Mouse (Mus musculus) stomach, embryonic 16.5 days (tissue): ENCODE measurements around the gene Rsrc2. TPM values are rescaled to one million over a fixed set of nuclear protein-coding genes. Genes with fewer than 3 reads are reported as not detected.
A peak's percentile ranks its signal among the peaks of the same experiment; 100 is the strongest.
"Not testable (repeated sequence)": the region's sequence is repeated elsewhere in the genome, so short reads cannot be mapped to it uniquely, and the experiment has no call there.

Source experiments
- ATAC-seq: fragments of 200-750 bp; cut with Nextera tagmentation; 2 replicates; pipeline ENCODE4 v1.8.0; 2017; ENCODE audit warnings: moderate number of reproducible peaks, moderate TSS enrichment; ENCODE audit not compliant: insufficient read depth, low FRiP score
- H3K27ac ChIP-seq: fragments of 300-500 bp; sonication (generic); 2 replicates; pipeline ENCODE4 v1.5.1; 2014; ENCODE audit warnings: low read length
- H3K27me3 ChIP-seq: fragments of 300-500 bp; sonication (generic); 2 replicates; pipeline ENCODE4 v1.6.1; 2014; ENCODE audit warnings: low read length, control low read depth, mixed read lengths; ENCODE audit not compliant: control insufficient read depth, insufficient read depth
- H3K36me3 ChIP-seq: fragments of 300-500 bp; sonication (generic); 2 replicates; pipeline ENCODE4 v1.6.1; 2014; ENCODE audit warnings: low read length; ENCODE audit not compliant: control insufficient read depth, insufficient read depth
- H3K4me1 ChIP-seq: fragments of 300-500 bp; sonication (generic); 2 replicates; pipeline ENCODE4 v1.6.1; 2014; ENCODE audit warnings: low read length, control low read depth, mixed read lengths; ENCODE audit not compliant: control insufficient read depth, insufficient read depth
- H3K4me2 ChIP-seq: fragments of 300-500 bp; sonication (generic); 2 replicates; pipeline ENCODE4 v1.6.1; 2014; ENCODE audit warnings: low read depth, low read length, mixed read lengths
- H3K4me3 ChIP-seq: fragments of 300-500 bp; sonication (generic); replicated peaks from 2 replicates; pipeline ENCODE4 v1.5.1; 2014; ENCODE audit warnings: mild to moderate bottlenecking, low read length
- H3K9ac ChIP-seq: fragments of 300-500 bp; sonication (generic); 2 replicates; pipeline ENCODE4 v1.6.1; 2014; ENCODE audit warnings: low read length
- H3K9me3 ChIP-seq: fragments of 300-500 bp; sonication (generic); replicated peaks from 2 replicates; pipeline ENCODE4 v1.6.1; 2016; ENCODE audit warnings: low read length, control low read depth; ENCODE audit not compliant: control insufficient read depth
- WGBS: fragments of 180-500 bp; shearing (Covaris S2); extraction: QIAGEN DNeasy Blood & Tissue Kit; methylation state at CpG from one replicate; pipeline ENCODE4 v1.1.7; 2014; 5-methylcytosine and 5-hydroxymethylcytosine counted together
- polyA plus RNA-seq: library from polyadenylated mRNA; unstranded; fragments of >200 nt; fragmentation: Nextera tagmentation; extraction: Ambion mirVana; gene quantifications from 2 replicates; pipeline ENCODE4 v1.2.1, GENCODE M21; 2015

The Rsrc2 gene
- 105 and 106 TPM in 2 replicates for polyA plus RNA-seq

DNA sequence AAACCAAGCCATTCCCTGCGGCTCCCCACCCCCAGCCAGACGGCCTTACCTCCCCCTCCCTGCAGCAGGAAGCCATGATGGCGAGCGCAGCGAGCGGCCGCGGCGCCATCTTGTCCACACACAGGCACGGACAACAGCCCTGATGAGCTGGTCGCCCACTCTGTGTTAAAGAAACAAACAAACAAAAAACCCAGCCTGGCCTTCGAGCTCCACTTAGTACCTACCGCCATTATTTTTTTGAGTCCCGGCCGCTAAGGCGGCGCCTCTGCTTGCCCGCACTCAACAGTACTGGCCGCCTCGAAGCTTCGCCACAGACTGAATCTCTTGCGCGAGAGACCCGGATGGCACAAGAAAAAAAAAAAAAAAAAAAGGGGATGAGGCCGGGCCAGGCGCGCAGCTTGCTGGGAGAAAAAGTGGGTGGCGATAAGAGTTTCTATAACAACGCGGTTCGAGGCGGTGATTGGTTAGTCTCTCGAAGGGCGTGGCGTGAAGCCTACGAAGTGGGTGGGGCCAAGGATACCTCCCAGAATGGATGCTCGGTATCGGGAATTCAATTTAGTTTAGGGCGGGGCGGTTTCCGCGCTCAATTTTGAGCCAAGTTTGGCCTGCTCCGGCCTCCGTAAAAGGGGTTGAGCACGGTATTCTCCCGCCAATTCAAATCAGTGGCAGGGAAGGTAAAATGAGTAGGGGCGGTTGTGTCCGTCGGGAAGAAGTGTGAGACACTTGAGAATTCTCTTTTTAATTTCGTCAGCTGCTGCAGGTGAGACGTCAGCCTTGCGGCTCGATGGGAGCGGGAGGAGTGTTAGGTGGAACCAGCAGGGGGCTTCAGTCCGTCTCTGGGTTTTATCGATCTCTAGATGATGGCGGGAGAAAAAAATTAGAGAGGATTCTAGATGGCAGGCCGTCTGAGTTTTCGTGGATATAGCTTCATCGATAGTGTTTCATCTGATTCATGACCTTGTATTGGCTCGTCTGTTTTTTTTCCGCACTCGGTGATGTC, at the start of gene Rsrc2, which contains the start of gene Kntc1:
Rsrc2 (minus strand) TSS at position 350 of the 1,000 bp plus-strand sequence.
Kntc1 (plus strand) TSS at position 652 of the 1,000 bp plus-strand sequence.
- ATAC-seq: peak; percentile 98
- under 1% methylated on average over 63 of the region's 63 CpGs for WGBS

DNA sequence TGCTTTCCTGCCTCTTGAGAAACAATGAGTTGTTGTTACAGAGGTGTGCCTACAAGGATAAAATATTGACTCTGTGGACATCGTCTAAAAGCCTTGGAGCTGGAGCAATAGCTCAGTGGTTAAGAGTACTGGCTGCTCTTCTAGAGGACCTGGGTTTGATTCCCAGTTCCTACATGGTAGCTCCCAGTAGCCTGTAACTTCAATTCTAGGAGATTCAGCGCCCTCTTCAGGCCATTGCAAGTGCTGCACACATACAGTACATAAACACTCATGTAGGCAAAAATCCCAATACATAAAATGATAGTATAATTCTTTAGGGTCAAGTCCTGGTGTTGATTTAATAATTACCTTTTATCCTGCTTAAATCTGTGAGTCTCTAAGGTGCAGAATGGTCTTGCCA, 43.9 kb upstream of the Rsrc2 start:
- no peak for ATAC-seq
- Histone ChIP-seq H3K27me3 (no peaks in the 10 kb centered on the region), H3K27ac (no peak overlapping the region), H3K9me3 (no peaks in the 10 kb centered on the region), H3K4me1 (no peaks in the 10 kb centered on the region), H3K9ac (no peak overlapping the region), H3K36me3 (peaks cover 6% of the 10 kb centered on the region; the same call in 1 of the 2 replicates), H3K4me2 (no peak overlapping the region), H3K4me3 (no peak overlapping the region)
- WGBS: 87% methylated on average over 2 of the region's 2 CpGs

More for the DNA sequence above, at the start of gene Rsrc2, which contains the start of gene Kntc1:
- peak within 1 kb of the TSS; percentile 79 for H3K9ac ChIP-seq
- H3K27ac ChIP-seq: peak within 1 kb of the TSS; percentile 100
- H3K4me1 ChIP-seq: peaks cover 21% of the 10 kb centered on the region
- H3K36me3 ChIP-seq: 0 out of 2 replicates have a peak, but pooled peaks cover 9% of the 10 kb centered on the region
- peak within 1 kb of the TSS; percentile 78 for H3K4me2 ChIP-seq
- H3K9me3 ChIP-seq: no peaks in the 10 kb centered on the region
- H3K27me3 ChIP-seq: no peaks in the 10 kb centered on the region
- peak within 1 kb of the TSS; percentile 87 for H3K4me3 ChIP-seq

- Histone ChIP-seq H3K36me3 (peaks cover 14% of the 10 kb centered on the region), H3K27ac (no peak overlapping the region), H3K4me2 (no peak overlapping the region), H3K4me3 (no peak overlapping the region), H3K4me1 (no peaks in the 10 kb centered on the region), H3K9ac (no peak overlapping the region), H3K9me3 (no peaks in the 10 kb centered on the region), H3K27me3 (no peaks in the 10 kb centered on the region)
- ATAC-seq: no peak
- 92% methylated on average over 7 of the region's 7 CpGs for WGBS
Measured at GRCm38 (mm10) chr5:123788976-123789375, 39.8 kb upstream of the Rsrc2 start.

DNA sequence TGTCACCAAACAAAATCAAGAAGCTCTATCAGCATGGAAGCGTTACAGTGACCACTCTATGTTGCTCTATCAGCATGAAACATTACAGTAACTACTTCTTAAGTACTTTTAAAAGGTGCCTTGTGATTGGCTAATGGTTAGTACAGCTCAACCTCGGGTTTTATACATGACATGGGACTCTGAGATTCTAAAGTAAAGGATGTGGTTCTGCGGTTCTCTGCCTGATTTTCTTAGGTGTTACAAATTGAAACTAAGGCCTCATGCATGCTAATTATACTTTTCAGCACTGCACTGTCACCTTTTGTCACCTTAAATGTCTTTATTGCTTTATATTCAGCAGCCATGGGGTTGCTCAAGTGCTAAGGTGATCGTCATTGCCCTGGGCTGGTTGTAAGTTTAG, 32.6 kb upstream of the Rsrc2 start:
- H3K9me3 ChIP-seq: no peaks in the 10 kb centered on the region
- no peaks in the 10 kb centered on the region for H3K4me1 ChIP-seq
- no peak overlapping the region for H3K27ac ChIP-seq
- H3K9ac ChIP-seq: no peak overlapping the region
- H3K4me2 ChIP-seq: no peak overlapping the region
- H3K4me3 ChIP-seq: no peak overlapping the region
- peaks cover 5% of the 10 kb centered on the region for H3K36me3 ChIP-seq
- H3K27me3 ChIP-seq: no peaks in the 10 kb centered on the region
- WGBS: 93% methylated on average over 4 of the region's 4 CpGs
- no peak for ATAC-seq

- no peak overlapping the region for H3K27ac ChIP-seq
- H3K4me1 ChIP-seq: no peaks in the 10 kb centered on the region
- H3K36me3 ChIP-seq: peaks cover 5% of the 10 kb centered on the region; the same call in 1 of the 2 replicates
- H3K4me3 ChIP-seq: no peak overlapping the region
- no peaks in the 10 kb centered on the region for H3K27me3 ChIP-seq
- no peak overlapping the region for H3K9ac ChIP-seq
- H3K4me2 ChIP-seq: no peak overlapping the region
- no peaks in the 10 kb centered on the region for H3K9me3 ChIP-seq
- 90% methylated on average over 8 of the region's 8 CpGs for WGBS
- no peak for ATAC-seq
Measured at GRCm38 (mm10) chr5:123780716-123781115, 31.5 kb upstream of the Rsrc2 start.

DNA sequence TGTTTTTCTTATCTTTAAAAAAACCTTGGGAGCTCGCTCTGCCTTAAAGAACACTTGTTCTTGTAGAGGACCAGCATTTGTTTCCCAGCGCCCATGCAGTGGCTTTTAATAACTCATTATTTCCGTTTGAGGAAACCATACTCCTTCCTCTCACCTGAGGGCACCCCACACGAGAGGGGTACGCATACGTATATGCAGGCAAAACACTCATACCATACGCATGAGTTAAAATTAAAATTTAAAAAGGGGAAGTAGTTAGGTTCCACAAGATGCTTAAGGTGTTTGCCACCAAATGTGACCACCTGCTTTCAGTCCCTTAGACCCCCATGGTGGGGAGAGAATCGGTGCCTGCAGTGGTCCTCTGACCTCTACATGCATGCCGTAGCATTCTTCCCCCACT, 24.2 kb upstream of the Rsrc2 start:
- Histone ChIP-seq H3K27ac (no peak overlapping the region), H3K4me3 (no peak overlapping the region), H3K4me2 (no peak overlapping the region), H3K4me1 (no peaks in the 10 kb centered on the region), H3K9ac (no peak overlapping the region), H3K36me3 (peaks cover 5% of the 10 kb centered on the region; the same call in 1 of the 2 replicates), H3K9me3 (no peaks in the 10 kb centered on the region), H3K27me3 (no peaks in the 10 kb centered on the region)
- WGBS: 93% methylated on average over 9 of the region's 9 CpGs
- no peak for ATAC-seq

DNA sequence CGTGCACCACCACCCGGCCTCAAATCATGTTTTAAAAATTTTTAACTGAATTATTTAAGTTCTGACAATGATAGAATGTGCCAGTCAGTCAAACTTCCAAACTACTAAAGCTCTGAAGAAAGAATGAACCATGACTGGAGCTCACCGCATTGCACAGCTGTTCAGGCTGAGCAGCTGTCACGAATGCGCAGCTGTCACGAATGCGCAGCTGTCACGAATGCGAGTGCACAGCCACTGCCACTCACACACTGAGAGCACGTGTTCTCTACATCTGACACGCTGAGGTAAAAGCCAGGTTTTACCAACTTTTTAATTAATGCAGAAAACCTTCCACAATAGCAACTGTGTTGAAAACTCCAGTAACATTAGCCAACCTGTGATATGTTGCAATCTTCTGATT, 17.2 kb upstream of the Rsrc2 start:
- not testable (repeated sequence) for H3K4me3 ChIP-seq, H3K4me2 ChIP-seq, H3K9me3 ChIP-seq, H3K4me1 ChIP-seq, H3K36me3 ChIP-seq, H3K9ac ChIP-seq, H3K27me3 ChIP-seq, H3K27ac ChIP-seq, ATAC-seq
- WGBS: 93% methylated on average over 11 of the region's 11 CpGs

DNA sequence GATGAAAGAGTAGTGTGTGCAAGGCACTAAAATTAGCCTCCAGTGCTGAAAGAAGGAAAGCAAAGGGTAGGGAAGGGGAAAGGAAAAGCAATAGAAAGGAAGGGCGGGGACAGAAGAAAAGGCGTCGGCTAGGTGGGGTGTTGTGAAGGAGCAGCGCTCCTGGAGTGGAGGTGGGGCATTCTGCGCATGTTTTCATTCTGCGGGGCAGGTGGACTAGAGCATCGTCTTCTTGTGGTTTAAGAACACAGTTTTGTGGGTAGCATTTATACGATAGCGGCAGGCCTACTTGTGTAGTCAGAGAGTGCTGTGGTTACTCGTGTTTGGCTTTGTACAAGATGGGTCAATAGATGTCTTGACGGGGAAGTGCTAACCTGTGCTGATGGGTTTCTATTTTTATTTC, 16.3 kb upstream of the Rsrc2 start:
- H3K9me3 ChIP-seq: no peaks in the 10 kb centered on the region
- no peak overlapping the region for H3K4me3 ChIP-seq
- H3K4me2 ChIP-seq: no peak overlapping the region
- no peak overlapping the region for H3K27ac ChIP-seq
- no peak for ATAC-seq
- H3K27me3 ChIP-seq: no peaks in the 10 kb centered on the region
- no peaks in the 10 kb centered on the region for H3K4me1 ChIP-seq
- WGBS: 87% methylated on average over 11 of the region's 11 CpGs
- H3K9ac ChIP-seq: no peak overlapping the region
- H3K36me3 ChIP-seq: peaks cover 5% of the 10 kb centered on the region; the same call in 1 of the 2 replicates
